Mouse (Mus musculus) megakaryocyte-erythroid progenitor cell, adult 5-6 weeks (primary cell): ENCODE results near the gene Tbc1d20. TPM values are rescaled to one million over a fixed set of nuclear protein-coding genes. Genes with fewer than 3 reads are reported as not detected.

Experiments used
- ATAC-seq: replicated peaks from 2 replicates; pipeline ENCODE4 v1.8.0; 2016; ENCODE audit warnings: mild to moderate bottlenecking, inconsistent platforms; ENCODE audit not compliant: severe bottlenecking, poor library complexity, low FRiP score, low TSS enrichment
- total RNA-seq, 2 experiments: library from RNA; stranded (forward) in 1 of 2; stranded (reverse) in 1 of 2; fragments of 200-1000, 215-1000 nt in 1 of 2; fragments of >200 nt in 1 of 2; fragmentation: Nextera tagmentation in 1 of 2; gene quantifications; 2 replicates each; pipeline ENCODE4 v1.2.3; 2014 to 2017

The Tbc1d20 gene
- total RNA-seq, 2 experiments from 2014 or later = 11.7 to 23.5 TPM

DNA sequence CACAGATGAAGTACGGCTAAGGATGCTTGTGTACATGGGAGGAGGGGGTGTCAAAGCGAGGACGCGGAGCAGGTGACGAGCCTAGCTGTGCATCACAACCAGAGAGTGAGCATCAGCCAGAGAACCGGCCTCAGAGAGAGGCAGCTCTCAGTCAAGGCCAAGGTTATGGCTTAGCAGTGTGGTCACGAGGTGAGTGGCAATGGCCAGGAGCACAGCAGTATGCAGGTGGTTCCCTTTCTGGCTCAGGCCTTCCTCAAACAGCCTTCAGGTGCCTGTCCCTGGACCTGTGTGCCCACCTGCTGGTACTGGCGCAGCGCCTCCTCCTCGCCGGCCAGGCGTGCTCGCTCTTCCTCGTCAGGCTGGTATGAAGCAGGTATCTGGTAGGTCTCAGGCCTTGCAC, 30.3 kb downstream of the Tbc1d20 start:
- no peak for ATAC-seq

DNA sequence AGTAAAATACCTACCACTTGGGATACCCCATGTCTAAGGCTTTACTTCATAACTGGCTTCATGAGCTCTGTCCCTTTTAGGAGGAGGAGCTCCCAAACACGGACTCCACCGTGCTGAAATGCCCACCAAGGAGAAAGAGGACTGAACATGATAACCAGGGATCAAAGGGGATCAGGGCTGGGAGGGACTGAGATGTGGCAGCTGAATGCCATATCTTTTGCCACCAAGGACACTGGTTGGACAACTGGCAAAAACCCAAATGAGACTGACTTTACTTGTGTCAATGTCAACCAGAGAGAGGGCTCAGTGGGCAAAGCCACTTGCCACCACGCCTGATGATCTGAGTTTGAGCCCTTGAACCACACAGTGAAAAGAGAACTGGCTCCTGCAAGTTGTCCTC, 31.2 kb downstream of the Tbc1d20 start:
- ATAC-seq = no peak

DNA sequence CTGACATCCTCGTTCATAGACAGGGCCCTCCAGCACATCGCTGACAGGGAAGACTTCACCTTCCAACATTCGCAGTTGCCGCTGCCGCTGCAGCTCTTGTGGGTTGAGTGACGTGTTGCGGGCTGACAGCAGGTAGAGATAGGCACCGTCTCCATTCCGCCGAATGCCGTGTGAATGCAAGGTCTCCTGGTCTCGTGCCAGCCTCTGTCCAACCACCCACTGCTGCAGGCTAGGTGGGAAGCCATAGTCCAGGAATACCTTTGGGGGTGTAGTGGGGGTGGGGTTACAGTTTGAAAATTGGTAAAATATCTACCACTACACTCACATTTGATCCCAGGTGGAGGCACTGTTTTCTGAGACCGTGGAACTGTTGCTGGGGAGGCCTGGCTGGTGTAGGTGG, 32.5 kb downstream of the Tbc1d20 start:
- ATAC-seq = no peak

DNA sequence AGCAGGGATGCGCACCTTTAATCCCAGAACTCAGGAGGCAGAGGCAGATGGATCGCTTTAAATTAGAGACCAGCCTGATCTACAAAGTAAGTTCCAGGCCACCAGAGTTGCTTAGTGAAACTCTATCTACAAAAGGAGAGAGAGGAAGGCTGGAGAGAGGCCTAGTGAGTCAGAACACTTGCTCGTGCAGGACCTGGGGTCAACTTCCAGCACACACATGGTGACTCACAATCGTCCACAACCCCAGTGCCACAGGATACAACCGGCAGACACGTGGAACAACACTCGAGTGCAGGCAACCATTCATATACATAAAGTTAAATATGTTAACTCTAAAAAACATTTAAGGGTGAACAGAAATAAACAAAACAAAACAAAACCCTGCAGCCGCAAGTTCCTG, 33.0 kb downstream of the Tbc1d20 start:
- ATAC-seq = no peak

DNA sequence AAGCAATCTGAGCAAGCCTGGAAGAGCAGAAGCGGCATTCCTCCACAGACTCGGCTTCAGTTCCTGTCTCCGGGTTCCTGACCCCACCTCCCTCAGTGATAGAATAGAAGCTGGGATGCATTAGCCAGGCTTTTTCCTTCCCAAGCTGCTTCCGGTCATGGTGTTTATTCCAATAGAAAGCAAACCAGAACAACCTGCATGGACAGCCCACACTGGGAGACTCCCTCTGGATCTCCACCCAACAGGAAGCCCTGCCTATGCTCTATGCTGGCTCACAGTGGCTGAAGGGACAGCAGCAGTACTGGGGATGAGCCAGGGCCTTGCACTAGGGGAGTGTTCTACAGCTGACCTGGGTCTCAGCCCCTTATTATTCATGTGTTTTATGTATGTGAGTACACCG, 34.4 kb downstream of the Tbc1d20 start:
- no peak for ATAC-seq

DNA sequence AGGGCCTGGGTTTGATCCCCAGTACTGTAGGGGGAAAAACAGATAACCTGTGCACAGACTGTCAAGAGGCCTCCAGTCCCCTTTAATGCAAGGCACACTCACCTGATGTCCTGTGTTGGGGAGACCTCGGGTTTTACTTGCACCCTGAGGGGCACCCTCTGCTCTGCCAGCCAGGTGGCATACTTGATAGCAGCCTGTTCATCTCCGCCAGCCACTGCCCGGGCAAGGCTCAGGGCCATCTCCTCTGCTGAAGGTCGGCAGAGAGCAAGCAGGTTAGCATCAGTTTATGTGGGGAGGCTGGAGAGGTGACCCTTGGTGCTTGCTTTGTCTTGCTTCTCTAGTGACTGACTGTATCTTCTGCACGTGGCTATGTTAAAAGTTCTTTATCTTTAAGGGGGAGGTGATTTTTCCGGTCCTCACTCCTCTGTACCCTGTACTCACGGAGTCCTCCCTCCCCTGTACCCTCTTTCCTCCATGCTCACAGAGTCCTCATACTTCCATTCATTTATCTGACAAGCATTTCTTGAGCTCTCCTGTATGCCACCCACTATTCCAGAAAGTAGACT, 37.3 kb downstream of the Tbc1d20 start:
- ATAC-seq = peak; percentile 69

DNA sequence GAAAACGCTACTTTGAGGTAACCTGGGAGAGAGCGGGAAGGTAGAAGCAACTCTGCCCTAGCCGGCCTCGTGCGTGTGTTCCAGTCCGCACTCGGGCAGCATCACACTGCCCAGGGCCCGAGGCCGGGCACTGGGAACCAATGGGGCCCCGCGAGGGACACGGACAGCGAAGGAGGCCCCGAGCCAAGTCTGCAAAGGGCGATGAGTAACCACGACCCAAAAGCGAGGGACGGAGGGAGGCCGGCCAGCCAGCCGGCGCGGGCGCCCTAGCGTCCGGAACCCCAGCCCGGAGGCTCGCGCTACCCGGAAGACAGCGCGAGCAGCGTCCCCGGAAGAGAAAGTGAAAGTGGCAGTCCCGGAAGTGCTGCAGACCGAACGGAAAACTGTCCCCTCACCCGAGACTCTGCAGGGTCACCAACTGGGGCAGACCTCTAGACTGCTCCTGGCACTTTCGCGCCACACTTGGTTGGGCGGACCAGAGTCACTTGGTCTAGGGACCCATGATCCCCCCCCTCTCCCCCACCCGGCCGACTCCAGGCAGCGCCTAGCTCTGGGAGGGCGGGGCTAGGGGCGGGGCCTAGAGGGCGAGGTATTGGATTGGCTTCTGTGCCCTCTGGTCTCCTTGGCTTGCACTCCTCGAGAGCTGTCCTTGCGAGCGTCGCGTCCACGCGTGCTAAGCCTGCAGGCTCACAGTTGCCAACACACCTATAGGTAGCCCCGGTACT, 38.6 kb downstream of the Tbc1d20 start, which contains the start of gene Rbck1:
Rbck1 (minus strand) TSS at position 553 of the 725 bp plus-strand sequence.
- ATAC-seq = peak; percentile 83

DNA sequence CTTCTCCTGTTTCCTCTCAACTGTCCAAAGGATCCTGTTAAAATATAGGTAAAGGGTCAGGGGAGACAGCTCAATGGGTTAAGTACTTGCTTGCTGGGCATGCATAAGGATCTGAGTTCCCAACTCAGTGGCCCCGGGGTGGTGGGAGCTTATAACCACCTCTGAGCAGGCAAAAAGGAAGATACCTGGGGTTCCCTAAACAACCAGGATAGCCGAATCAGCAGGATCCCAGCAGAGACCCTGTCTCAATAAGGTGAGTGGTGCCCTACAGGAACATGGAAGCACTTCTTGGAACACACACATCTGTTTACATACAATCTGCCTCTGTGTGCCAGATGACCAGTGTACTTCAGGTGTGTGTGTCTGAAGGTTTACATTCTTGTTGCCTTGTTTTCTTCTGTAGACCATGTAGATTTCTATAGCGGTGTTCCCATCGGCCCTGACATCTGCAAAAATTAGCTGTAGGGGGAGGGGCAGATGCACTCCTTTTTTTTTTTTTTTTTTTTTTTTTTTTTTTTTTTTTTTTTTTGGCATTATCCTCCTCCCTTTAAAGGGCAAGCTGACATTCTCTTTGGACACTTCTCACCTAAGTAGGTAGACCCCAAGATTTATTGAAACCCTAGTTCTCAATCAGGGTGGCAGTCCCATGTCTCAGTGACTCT, 39.8 kb downstream of the Tbc1d20 start:
- ATAC-seq = no peak

DNA sequence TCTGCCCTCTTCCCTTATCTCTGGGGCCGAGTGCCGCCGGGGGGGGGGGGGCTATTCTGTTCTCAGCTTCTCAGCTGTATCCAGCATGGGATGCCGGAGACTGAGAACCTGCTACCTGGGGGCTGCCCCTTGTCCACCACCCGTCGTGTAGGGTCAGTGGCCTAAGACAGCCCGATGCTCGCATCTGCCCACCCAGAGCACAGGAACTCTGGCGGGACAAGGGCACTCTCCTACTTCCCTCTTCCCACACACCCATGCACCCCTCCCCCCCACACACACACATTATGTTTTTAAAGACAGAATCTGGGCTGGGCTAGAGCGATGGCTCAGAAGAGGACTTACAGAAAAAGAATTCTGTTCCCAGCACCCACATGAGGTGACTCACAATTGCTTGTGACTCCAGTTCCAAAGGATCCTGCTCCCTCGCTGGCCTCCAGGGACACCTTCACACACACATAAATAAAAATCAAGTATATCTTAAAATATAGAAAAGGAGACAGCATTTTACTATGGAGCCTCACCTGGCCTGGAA, 41.7 kb downstream of the Tbc1d20 start:
- no peak for ATAC-seq

DNA sequence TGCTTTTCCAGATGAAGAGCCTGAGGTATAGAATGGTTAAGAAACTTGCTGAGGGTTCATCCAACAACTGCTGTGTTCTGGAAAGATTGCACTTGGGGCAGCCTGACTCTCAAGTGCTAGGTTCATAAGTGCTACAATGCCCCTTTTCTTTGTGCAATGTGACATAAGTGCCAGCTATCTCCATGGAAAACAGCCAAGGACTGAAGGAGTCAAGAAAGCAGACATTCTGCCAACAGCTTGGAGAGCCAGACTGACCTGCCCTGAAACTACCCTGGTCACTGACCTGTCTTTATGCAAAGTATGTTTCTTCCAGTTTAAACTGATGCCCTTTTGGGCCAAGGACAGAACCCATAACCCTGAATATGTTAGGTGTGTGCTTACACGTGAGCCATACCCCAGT, 43.2 kb downstream of the Tbc1d20 start:
- no peak for ATAC-seq

DNA sequence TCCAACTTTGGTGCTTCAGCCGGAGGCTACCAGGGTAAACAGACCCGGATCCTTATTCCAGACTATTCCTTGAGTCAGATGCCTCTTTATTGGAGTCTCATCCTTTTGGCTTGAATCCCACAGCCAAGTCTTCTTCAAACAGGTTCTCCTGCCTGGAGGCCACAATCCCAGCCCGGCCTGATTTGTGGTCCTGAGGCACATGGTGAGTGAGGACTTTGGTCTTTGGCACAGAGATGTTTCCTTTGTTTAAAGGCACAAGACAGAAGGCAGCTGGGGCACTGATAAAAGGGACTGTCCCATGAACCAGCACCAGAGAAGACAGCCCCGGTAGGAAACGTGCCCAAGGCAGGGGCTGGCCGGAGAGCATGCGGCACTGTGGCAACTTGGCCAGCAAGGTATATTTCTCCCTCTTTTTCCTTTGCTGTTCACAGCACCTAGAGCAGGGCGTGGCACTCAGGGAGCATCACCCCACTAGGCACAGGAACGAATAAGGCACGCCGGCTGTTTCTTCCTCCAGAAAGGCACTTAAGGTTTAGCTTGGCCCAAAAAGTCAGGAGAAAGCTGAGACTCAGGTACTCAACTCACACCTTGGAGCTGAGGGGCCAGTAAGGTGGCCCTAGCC, 44.1 kb downstream of the Tbc1d20 start:
- ATAC-seq = no peak

DNA sequence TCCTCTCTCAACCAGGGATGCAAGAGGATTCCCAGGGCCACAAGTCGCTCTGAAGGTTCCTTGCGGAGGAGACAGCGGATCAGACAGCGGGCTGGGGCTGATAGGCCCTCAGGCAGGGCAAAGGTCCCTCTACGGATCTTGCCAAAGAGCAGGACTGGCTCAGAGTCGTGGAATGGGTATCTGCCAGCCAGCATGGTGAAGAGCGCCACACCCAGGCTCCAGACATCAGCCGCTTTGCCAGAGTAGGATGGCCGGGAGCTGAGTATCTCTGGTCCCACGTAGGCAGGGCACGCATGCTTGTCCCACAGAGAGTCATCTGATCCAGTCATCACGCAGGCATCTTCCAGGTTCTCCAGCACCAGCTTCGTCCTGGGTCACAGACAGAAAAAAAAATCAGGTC, 44.7 kb downstream of the Tbc1d20 start:
- ATAC-seq = no peak

DNA sequence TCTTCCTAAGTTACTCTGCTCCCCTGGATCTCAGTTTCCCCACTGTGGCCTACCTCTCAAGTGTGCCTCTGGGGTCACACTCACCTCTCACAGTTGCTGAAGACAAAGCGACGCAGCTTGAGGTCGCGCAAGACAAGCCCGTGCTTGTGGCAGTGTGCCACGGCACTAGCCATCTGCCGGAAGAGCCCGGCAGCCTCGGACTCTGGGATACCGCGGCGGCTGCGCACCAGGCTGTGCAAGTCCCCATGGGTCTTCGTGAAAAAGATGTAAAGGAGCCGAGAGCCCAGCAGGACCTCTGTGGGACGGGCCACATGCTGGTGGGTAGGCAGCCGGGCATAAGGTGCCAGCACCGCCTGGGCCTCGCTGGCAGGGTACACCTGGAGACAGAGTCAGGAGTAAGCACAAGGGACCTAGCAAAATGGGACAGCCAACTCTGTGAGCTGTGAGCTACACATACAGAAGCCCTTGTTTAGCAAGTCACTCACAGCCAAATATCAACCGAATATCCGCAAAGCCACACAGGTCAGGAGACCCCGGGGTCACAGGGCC, 46.1 kb downstream of the Tbc1d20 start:
- no peak for ATAC-seq

DNA sequence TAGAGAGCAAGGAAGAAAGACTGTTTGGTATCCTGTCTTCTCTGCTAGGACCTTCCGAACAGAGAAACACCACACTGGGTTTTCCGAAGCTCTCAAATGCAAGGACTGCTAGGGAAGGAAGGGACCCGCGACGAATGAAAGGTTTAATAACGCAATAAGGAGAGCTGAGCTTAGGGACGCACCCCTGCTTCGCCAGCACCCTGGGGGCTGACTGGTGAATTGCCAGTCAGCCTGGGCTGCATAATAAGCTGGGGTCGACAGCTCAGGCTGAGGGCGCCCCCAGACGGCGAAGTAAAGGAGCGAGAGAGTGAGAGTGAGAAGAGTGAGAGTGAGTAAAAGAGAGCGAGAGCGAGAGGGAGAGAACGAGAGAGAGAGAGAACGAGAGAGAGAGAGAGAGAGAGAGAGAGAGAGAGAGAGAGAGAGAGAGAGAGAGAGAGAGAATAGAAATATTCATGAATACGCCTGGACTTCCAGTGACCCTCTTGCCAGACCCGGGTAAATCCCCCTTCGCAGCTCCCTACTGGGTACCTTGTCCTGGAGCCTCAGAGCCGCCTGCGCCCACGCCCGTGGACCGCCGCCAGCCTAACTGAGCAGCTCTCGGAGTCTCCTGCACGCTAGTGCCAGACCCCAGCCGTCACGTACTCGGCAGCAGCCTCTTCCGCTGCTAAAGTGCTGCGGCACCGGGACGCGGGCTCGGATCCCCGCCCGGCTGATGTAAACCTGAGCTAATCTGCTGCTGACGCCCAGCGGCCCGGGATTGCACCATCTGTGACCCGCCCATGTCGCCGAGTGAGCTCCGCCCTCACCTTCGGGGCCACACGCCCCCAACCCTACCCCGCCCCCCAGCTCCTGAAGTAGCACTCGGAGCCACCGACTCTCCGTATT, 49.9 kb downstream of the Tbc1d20 start, which contains the start of gene Trib3:
Trib3 (minus strand) TSS at position 704 of the 885 bp plus-strand sequence.
- ATAC-seq = peak; percentile 74

DNA sequence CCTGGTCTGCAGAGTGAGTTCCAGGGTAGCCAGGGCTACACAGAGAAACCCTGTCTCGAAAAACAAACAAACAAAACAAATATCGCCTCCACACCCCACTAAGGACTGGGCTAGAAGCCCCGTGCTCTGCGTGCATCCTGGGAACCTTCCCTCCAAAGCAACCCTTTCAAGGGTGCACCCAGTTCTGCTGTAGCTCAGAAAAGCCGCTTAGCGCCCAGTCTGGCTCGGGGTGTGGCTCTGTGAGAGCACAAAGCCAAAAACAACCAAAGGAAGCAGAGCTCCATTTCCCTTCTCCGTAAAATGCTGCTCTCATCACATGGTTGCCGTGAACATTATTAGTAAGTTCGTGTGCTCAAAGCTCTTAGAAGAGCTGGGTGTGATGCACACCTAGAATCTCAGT, 50.7 kb downstream of the Tbc1d20 start:
- no peak for ATAC-seq

DNA sequence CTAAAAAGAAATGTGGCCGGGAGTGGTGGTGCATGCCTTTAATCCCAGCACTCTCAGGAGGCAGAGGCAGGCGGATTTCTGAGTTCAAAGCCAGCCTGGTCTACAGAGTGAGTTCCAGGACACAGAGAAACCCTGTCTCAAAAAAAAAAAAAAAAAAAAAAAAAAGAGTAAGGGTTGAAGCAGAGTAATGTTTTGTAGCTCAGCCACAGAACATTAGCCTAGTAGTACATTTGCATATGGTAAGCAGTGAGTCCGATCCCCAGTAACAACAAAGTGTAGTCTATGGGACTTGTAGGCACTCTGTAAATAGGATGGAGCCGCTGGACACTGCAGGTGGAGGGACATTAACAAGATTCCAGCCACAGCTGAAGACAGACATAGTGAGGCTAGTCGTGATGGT, 51.3 kb downstream of the Tbc1d20 start:
- no peak for ATAC-seq

DNA sequence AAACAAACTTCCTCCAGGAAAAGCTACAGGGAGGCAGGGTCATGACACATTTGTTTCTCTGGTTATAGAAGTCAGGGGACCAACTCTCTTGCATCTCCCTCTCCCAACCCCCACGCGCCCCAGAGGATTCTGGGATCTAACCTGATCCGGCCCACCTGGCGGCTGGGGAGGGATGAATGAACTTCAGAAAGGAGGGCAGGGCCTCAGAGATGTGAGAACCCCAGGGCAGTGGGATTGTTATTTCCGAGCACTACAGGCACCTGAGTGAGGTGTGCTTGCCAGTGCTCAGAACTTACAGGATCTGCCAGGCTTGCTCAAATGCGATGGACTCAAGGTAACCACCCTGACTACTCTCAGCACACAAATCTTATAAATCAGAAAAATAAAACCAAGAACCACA, 51.8 kb downstream of the Tbc1d20 start:
- ATAC-seq = no peak

DNA sequence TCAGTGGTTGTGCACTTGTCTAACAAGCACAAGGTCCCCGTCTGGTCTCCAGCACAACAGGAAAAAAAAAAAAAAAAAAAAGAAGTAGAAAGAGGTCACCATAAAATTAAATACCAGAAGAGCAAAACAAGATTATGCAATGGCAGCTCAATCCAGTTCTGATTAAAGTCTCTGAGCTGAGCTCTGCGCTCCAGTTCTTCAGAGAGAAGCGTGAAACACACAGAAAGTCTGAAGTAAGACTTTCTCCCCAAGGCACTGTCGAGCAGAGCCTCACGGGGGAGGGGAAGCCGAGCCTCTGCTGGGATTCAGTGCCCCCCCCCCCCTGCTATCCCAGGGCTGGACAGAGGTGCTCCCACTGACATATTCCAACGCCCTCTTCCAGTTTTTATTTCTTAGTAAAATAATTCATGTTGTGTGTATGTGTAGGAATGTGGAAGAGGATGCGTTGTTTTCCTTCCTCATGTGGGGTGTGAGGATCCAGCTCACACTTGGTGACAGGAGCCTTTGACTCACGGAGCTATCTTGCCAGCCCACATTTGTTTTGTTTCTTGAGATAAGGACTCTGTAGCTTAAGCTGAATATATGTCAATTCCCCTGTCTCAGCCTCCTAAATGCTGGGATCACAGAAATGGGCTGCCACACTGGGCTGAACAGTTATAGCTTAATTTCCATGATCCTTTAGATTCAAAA, 53.3 kb downstream of the Tbc1d20 start:
- ATAC-seq = peak; percentile 75
